Mouse (Mus musculus) embryonic facial prominence, embryonic 12.5 days (tissue): ENCODE results near the gene Ppp4c. TPM values are rescaled to one million over a fixed set of nuclear protein-coding genes. Genes with fewer than 3 reads are reported as not detected.
"Not testable (repeated sequence)": the region's sequence is repeated elsewhere in the genome, so short reads cannot be mapped to it uniquely, and the experiment has no call there.

Source experiments
- ATAC-seq: fragments of 200-750 bp; cut with Nextera tagmentation; 2 replicates; pipeline ENCODE4 v1.8.0; 2017; ENCODE audit not compliant: insufficient number of reproducible peaks, insufficient read depth, low FRiP score, low TSS enrichment
- H3K27ac ChIP-seq: fragments of 300-500 bp; sonication (generic); 2 replicates; pipeline ENCODE4 v1.5.1; 2016; ENCODE audit warnings: mild to moderate bottlenecking
- H3K27me3 ChIP-seq: fragments of 300-500 bp; sonication (generic); 2 replicates; pipeline ENCODE4 v1.6.1; 2016; ENCODE audit warnings: mild to moderate bottlenecking, moderate library complexity
- H3K36me3 ChIP-seq: fragments of 300-500 bp; sonication (generic); 2 replicates; pipeline ENCODE4 v1.6.1; 2016; ENCODE audit warnings: mild to moderate bottlenecking
- H3K4me1 ChIP-seq: fragments of 300-500 bp; sonication (generic); 2 replicates; pipeline ENCODE4 v1.6.1; 2016
- H3K4me2 ChIP-seq: fragments of 300-500 bp; sonication (generic); replicated peaks from 2 replicates; pipeline ENCODE4 v1.6.1; 2016; ENCODE audit warnings: mild to moderate bottlenecking, moderate library complexity
- H3K4me3 ChIP-seq: fragments of 300-500 bp; sonication (generic); 2 replicates; pipeline ENCODE4 v1.5.1; 2016; ENCODE audit warnings: mild to moderate bottlenecking
- H3K9ac ChIP-seq: fragments of 300-500 bp; sonication (generic); 2 replicates; pipeline ENCODE4 v1.6.1; 2016; ENCODE audit warnings: mild to moderate bottlenecking, moderate library complexity
- H3K9me3 ChIP-seq: fragments of 300-500 bp; sonication (generic); 2 replicates; pipeline ENCODE4 v1.6.1; 2016; ENCODE audit warnings: mild to moderate bottlenecking, moderate library complexity
- WGBS: fragments of 180-500 bp; shearing (Covaris S2); methylation state at CpG from one replicate; pipeline ENCODE4 v1.1.7; 2016; 5-methylcytosine and 5-hydroxymethylcytosine counted together
- polyA plus RNA-seq: library from polyadenylated mRNA; unstranded; fragments of >200 nt; fragmentation: Nextera tagmentation; extraction: Ambion mirVana; gene quantifications from 2 replicates; pipeline ENCODE4 v1.2.1, GENCODE M21; 2016

Gene Ppp4c
- polyA plus RNA-seq, 1 experiment from 2014 or later = 362 TPM

GRCm38 (mm10) chr7:126792721-126793443 lies 586 bp upstream of the Ppp4c start:
- peak overlapping the region; percentile 96 for H3K27ac ChIP-seq
- no peaks in the 10 kb centered on the region for H3K27me3 ChIP-seq
- H3K4me2 ChIP-seq = peak overlapping the region; percentile 74
- peak overlapping the region; percentile 93 for H3K4me3 ChIP-seq
- peaks cover 27% of the 10 kb centered on the region for H3K4me1 ChIP-seq
- peak overlapping the region; percentile 48 for H3K9ac ChIP-seq
- 26% methylated on average over 11 of the region's 11 CpGs for WGBS
- H3K9me3 ChIP-seq = no peaks in the 10 kb centered on the region
- H3K36me3 ChIP-seq = peaks cover 54% of the 10 kb centered on the region
- 0 out of 2 replicates have a peak, but pooled peaks have one; percentile 13 for ATAC-seq

GRCm38 (mm10) chr7:126789141-126789540 lies 3.2 kb downstream of the Ppp4c start:
- no peak for ATAC-seq
- no peak overlapping the region; the same call in 1 of the 2 replicates for H3K9ac ChIP-seq
- no peaks in the 10 kb centered on the region for H3K27me3 ChIP-seq
- H3K9me3 ChIP-seq = no peaks in the 10 kb centered on the region
- H3K4me3 ChIP-seq = no peak overlapping the region
- H3K36me3 ChIP-seq = peaks cover 62% of the 10 kb centered on the region
- WGBS = 95% methylated on average over 4 of the region's 4 CpGs
- no peak overlapping the region for H3K4me2 ChIP-seq
- H3K27ac ChIP-seq = no peak overlapping the region
- peaks cover 14% of the 10 kb centered on the region for H3K4me1 ChIP-seq

DNA sequence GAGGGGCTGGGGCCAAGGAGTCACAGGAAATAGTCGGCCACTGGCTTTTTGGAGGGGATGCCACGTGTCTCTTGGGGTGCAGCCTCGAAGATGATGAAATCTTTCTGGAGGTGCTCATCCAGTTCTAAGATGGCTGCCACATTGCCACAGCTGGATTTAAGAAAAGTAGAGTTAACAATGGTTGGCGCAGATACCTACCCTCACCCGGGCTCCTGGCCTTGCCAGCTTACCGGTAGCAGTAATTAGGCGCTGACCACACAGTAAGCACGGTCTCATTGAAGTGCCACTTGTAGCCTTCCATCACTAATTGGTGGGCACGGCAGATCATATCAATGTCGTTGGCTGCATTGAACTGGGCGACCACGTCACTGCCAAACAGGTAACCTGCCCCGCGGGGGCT lies 6.2 kb downstream of the Ppp4c start:
- peaks cover 16% of the 10 kb centered on the region for H3K4me1 ChIP-seq
- H3K27ac ChIP-seq = no peak overlapping the region
- H3K4me3 ChIP-seq = no peak overlapping the region
- no peaks in the 10 kb centered on the region for H3K9me3 ChIP-seq
- no peaks in the 10 kb centered on the region for H3K27me3 ChIP-seq
- 92% methylated on average over 14 of the region's 14 CpGs for WGBS
- ATAC-seq = no peak
- H3K9ac ChIP-seq = no peak overlapping the region
- H3K4me2 ChIP-seq = no peak overlapping the region
- peaks cover 65% of the 10 kb centered on the region for H3K36me3 ChIP-seq

DNA sequence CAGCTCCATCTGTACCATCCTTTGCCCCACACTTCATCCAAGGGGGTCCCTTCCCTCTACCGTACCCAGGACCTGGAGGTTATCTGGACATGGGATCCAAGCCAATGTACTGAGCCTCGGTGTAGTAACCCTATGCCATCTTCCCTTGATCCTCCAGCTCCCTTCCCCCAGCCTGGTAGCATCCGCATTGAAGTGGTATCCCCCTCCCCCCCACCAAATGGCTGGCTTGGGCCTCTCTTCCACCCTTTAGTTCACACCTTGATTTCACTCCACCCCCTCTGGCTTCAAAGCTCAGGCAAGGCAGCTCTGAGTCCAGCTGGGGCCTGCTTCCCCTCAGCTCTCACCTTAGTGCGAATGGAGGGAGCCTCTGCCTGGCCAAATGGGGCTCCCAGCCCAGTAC lies 7.2 kb downstream of the Ppp4c start:
- no peak overlapping the region for H3K4me3 ChIP-seq
- WGBS = 90% methylated on average over 4 of the region's 4 CpGs
- no peak for ATAC-seq
- no peaks in the 10 kb centered on the region for H3K9me3 ChIP-seq
- no peak overlapping the region for H3K4me2 ChIP-seq
- H3K9ac ChIP-seq = no peak overlapping the region
- no peaks in the 10 kb centered on the region for H3K27me3 ChIP-seq
- H3K4me1 ChIP-seq = peaks cover 13% of the 10 kb centered on the region
- peaks cover 61% of the 10 kb centered on the region for H3K36me3 ChIP-seq
- H3K27ac ChIP-seq = no peak overlapping the region

GRCm38 (mm10) chr7:126784469-126784868 lies 7.8 kb downstream of the Ppp4c start:
- Histone ChIP-seq H3K9ac (no peak overlapping the region), H3K27me3 (no peaks in the 10 kb centered on the region), H3K36me3 (peaks cover 55% of the 10 kb centered on the region), H3K9me3 (no peaks in the 10 kb centered on the region), H3K4me2 (no peak overlapping the region), H3K4me3 (no peak overlapping the region), H3K27ac (no peak overlapping the region), H3K4me1 (peaks cover 15% of the 10 kb centered on the region)
- no peak for ATAC-seq
- 87% methylated on average over 7 of the region's 7 CpGs for WGBS

- ATAC-seq = no peak
- no peak overlapping the region for H3K9ac ChIP-seq
- no peaks in the 10 kb centered on the region for H3K27me3 ChIP-seq
- H3K4me1 ChIP-seq = peaks cover 21% of the 10 kb centered on the region
- H3K36me3 ChIP-seq = peaks cover 42% of the 10 kb centered on the region
- no peak overlapping the region for H3K4me2 ChIP-seq
- H3K27ac ChIP-seq = no peak overlapping the region
- H3K4me3 ChIP-seq = no peak overlapping the region
- 89% methylated on average over 13 of the region's 13 CpGs for WGBS
- no peaks in the 10 kb centered on the region for H3K9me3 ChIP-seq
Measured at GRCm38 (mm10) chr7:126782693-126783092, 9.6 kb downstream of the Ppp4c start.

DNA sequence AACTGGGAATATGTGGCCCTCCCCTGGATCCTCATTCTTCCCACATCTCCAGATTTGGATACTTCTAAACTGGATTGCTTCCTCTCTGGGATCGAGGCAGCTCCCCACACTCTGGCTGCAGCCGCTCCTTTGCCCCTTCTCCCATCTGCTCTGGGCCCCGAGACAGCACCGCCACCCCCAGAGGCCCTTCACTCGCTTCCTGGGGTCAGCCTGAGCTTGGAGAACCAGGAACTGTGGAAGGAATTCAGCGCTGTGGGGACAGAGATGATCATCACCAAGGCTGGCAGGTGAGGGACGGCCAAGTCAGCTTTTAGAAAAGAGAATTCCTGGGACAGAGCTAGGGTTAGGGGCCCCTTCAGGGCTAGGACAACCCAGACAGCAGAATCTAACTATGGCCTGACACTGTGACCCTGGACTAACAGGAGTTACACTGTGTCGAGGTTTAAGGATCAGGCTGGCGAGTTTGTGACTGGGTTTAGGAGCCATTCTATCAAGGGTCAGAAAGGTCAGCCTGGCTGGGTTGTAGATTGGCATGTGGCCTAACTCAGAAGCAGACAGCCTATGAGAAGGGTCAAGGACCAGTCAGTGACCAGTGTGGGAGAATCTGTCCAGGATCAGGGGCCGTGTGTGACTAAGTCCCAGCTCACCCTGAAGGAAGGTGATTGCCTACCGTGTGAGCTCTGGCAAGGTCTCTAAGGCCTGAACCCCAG lies 10.5 kb downstream of the Ppp4c start:
- Histone ChIP-seq H3K4me1 (peaks cover 29% of the 10 kb centered on the region), H3K9ac (0 out of 2 replicates have a peak overlapping the region, but pooled peaks have one; percentile 43), H3K27ac (0 out of 2 replicates have a peak overlapping the region, but pooled peaks have one; percentile 24), H3K27me3 (no peaks in the 10 kb centered on the region), H3K36me3 (peaks cover 33% of the 10 kb centered on the region), H3K9me3 (no peaks in the 10 kb centered on the region), H3K4me2 (peak overlapping the region; percentile 89), H3K4me3 (no peak overlapping the region)
- 33% methylated on average over 11 of the region's 11 CpGs for WGBS
- no peak for ATAC-seq

DNA sequence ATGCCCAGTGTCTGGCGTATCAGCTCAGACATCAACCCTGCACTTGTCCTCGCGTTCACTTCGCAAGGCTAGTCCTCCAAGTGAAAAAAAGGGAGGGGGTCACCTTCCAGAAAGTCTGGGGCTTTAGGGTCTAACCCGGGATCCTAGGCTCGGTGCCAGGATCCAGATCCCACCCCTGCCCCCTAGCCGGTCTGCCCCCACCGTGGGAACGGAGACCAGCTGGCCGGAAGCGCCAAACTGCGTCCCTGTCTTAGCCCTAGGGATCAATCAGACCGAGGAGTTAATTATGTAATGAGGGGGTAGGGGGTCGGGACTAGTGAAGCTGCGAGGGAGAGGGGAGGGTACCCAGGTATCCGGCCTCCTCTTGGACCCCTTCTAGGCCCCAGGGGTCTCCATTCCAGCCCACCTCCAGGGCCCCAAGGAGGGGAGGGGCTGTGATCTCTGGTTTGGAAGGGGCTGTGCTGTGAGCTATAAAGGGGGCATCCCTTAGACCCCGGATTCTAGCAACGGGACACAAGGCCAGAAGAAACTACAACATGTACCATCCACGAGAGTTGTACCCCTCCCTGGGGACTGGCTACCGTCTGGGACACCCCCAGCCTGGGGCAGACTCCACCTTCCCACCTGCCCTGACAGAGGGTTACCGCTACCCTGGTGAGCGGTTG lies 11.2 kb downstream of the Ppp4c start, which contains the start of gene Tbx6:
TSS of gene Tbx6 (plus strand) at position 513 of the 665 bp plus-strand sequence.
- H3K9ac ChIP-seq = peak within 1 kb of the TSS; percentile 43
- H3K4me3 ChIP-seq = peak within 1 kb of the TSS; percentile 34
- H3K36me3 ChIP-seq = peaks cover 26% of the 10 kb centered on the region
- ATAC-seq = no peak
- H3K4me2 ChIP-seq = peak within 1 kb of the TSS; percentile 89
- H3K27me3 ChIP-seq = no peaks in the 10 kb centered on the region
- H3K4me1 ChIP-seq = peaks cover 32% of the 10 kb centered on the region
- H3K9me3 ChIP-seq = no peaks in the 10 kb centered on the region
- peak within 1 kb of the TSS; percentile 75 for H3K27ac ChIP-seq
- 7% methylated on average over 22 of the region's 22 CpGs for WGBS

DNA sequence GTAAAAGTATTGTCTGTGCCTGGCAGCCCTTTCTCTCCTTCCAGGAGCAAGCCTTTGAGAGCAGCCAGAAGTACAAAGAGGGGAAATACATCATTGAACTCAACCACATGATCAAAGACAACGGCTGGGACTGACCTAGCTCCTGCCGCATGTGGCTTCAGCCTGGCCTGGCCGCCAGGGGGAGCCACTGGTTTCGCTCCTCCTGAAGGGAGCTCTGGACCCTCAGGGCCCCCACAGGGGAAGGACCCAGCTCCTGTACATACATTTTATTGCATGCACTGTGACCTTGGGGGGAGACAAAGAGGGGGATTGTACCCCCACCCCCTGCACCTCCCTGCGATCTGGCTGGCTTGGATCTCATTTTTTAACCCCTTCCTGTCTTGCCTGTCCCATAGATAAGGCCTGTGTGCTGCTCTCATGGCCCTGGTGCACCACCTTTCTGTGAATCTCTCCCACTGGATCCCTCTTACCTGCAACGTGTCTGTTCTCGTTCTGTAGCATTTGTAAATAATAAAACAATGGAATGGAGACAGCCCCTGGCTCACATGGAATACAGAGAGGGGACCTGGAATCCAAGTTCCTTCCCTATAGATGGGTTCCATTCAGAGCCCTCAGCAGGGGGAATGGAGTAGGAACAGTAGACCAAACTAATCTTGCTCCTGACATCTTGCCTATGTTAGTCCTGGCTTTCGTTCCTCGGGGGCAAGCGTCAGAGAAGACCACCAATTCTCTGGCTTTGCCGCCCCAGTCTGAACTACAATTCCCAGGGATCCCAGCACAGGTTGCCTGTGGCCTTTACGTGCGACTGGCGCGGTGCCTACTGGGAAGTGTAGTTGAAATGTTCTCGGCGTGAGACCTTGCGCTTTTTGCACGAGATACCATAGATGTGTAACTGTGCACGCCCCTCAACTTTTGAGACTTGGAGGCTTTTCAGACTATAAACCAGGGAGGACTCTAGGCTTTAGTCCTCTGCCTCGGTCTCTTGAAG lies 12.0 kb downstream of the Ppp4c start:
- H3K4me2 ChIP-seq = peak overlapping the region; percentile 89
- H3K9ac ChIP-seq = peak overlapping the region; percentile 43; the same call in 1 of the 2 replicates
- WGBS = under 1% methylated on average over 21 of the region's 21 CpGs
- H3K36me3 ChIP-seq = peaks cover 19% of the 10 kb centered on the region
- H3K4me3 ChIP-seq = peak overlapping the region; percentile 34
- H3K9me3 ChIP-seq = no peaks in the 10 kb centered on the region
- H3K27me3 ChIP-seq = no peaks in the 10 kb centered on the region
- H3K4me1 ChIP-seq = peaks cover 39% of the 10 kb centered on the region
- ATAC-seq = peak; percentile 62
- peak overlapping the region; percentile 75 for H3K27ac ChIP-seq

DNA sequence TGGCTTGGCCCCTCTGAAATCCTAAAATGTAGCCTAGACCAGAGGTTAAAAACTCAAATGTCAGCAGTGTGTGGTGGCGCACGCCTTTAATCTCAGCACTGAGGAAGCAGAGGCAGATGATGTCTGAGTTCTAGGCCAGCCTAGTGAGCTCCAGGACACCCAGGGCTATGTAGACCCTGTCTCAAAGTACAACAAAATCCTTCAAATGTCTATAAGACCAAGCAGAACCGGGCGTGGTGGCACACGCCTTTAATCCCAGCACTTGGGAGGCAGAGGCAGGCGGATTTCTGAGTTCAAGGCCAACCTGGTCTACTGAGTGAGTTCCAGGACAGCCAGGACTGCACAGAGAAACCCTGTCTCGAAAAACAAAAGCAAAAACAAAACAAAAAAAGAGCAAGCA lies 13.2 kb downstream of the Ppp4c start:
- not testable (repeated sequence) for H3K36me3 ChIP-seq, H3K9me3 ChIP-seq, ATAC-seq, H3K27ac ChIP-seq, H3K9ac ChIP-seq, H3K27me3 ChIP-seq, H3K4me3 ChIP-seq, H3K4me2 ChIP-seq
- peaks cover 39% of the 10 kb centered on the region for H3K4me1 ChIP-seq
- WGBS = 89% methylated on average over 7 of the region's 7 CpGs

GRCm38 (mm10) chr7:126778147-126778546 lies 14.1 kb downstream of the Ppp4c start:
- Histone ChIP-seq H3K27me3 (no peaks in the 10 kb centered on the region), H3K9me3 (no peaks in the 10 kb centered on the region), H3K4me1 (peaks cover 39% of the 10 kb centered on the region), H3K9ac (peak overlapping the region; percentile 89; the same call in 1 of the 2 replicates), H3K4me2 (peak overlapping the region; percentile 87), H3K36me3 (peaks cover 5% of the 10 kb centered on the region), H3K27ac (no peak overlapping the region), H3K4me3 (no peak overlapping the region)
- 87% methylated on average over 3 of the region's 3 CpGs for WGBS
- no peak for ATAC-seq
